Mouse (Mus musculus) adrenal gland, adult 2 months (tissue): ENCODE measurements at regions not wholly inside any gene's neighbourhood (a gene's known extent, or its start where the extent isn't known, plus 50 kb on each side); places are given as distances from the start of the nearest gene placed in this dataset.
"Not testable (repeated sequence)": the region's sequence is repeated elsewhere in the genome, so short reads cannot be mapped to it uniquely, and the experiment has no call there.

Experiments used
- DNase-seq: peaks from one replicate; pipeline ENCODE4 v3.0.0; 2021

DNA sequence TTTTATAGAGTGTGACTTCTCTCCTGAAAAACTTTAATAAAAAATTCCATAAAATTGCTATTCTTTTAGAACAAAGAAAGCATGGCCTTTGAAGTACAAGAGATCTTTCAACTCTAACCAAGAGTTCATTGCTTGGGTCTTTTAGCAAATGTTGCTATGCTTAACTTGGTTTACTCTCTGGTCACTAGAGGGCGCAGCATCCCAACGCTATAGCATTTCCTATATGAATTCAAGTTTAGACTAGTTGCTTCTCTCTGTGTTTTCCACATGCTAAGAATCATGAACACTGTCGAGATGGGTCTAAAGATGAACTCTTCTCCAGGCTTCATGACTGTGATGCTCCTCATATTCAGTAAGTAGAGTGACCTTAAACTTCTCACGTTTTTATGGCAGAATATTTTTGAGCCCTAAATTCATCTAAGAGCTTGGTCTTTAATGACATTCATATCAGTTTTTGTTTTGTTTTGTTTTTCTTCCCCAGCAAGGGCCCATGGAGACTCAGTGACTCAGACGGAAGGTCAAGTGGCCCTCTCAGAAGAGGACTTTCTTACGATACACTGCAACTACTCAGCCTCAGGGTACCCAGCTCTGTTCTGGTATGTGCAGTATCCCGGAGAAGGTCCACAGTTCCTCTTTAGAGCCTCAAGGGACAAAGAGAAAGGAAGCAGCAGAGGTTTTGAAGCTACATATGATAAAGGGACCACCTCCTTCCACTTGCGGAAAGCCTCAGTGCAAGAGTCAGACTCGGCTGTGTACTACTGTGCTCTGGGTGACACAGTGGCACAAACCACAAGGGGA, 823.2 kb upstream of the Olfr1507 start:
- not testable (repeated sequence) for DNase-seq

DNA sequence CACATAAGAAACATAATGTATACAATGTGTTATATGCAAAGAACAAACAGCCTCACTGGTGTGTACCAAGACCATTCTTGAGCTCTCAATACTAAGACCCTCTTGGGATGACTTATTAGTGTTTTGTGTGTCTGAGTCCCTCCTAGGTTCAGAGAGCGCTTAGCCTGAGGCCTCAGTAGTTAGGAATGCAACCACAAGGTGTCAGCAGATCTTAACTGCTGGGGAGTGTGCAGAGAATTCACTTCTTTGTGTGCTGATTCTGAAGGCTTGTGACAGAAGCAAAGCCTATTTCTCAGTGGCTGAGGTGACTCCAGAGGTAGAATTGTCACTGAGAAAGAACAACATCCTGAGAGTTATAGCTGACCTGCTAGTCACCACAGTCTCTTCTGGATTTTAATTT, 816.9 kb upstream of the Olfr1507 start:
- not testable (repeated sequence) for DNase-seq

- not testable (repeated sequence) for DNase-seq
Measured at GRCm38 (mm10) chr14:53303179-53303578, 807.6 kb upstream of the Olfr1507 start.

- not testable (repeated sequence) for DNase-seq
Measured at GRCm38 (mm10) chr14:53302491-53302829, 806.9 kb upstream of the Olfr1507 start.

DNA sequence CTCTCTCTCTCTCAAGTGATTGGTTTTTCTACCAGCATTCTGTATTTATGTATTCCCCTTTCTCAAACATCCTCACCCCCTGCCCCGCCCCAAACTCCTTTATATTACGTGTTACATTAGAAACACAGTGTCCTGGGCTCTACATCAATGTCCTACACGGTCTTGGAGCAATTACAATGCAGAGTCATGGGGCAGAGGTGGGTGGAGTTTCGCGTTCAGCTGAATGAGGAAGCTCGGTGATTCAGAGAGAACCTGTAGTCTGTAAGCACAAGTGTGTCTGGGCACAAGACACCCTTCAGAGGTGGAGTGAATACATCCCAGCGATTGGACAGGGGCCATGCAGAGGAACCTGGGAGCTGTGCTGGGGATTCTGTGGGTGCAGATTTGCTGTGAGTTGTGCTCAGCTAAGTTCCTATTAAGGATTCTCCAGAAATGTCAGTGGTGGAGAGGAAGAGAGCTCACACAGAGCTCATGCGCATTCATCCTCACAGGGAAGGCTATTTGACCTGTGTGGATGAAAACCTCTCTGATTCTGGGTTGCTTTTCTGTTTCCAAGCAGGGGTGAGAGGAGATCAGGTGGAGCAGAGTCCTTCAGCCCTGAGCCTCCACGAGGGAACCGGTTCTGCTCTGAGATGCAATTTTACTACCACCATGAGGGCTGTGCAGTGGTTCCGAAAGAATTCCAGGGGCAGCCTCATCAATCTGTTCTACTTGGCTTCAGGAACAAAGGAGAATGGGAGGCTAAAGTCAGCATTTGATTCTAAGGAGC, 806.4 kb upstream of the Olfr1507 start:
- DNase-seq, result not testable (repeated sequence)

DNA sequence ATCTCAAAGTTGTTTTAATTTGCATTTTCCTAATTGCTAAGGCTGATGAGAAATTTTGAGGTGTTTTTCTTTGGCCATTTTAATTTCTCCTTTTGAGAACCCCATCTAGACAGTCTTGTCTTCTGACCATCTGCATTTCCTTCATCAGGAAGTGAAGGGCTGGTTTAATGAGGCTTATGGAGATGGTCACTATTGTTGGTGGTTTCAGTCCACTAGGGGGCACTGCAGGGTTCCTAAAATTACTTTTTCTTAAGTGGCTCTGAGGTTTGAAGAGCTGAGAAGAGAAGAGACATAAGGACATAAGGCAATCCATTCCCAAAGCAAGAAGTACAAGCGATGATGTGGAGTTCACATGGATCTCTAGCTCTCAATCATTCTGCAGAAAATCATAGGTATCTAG, 805.6 kb upstream of the Olfr1507 start:
- not testable (repeated sequence) for DNase-seq

GRCm38 (mm10) chr14:53299735-53300134, 804.2 kb upstream of the Olfr1507 start:
- not testable (repeated sequence) for DNase-seq

DNA sequence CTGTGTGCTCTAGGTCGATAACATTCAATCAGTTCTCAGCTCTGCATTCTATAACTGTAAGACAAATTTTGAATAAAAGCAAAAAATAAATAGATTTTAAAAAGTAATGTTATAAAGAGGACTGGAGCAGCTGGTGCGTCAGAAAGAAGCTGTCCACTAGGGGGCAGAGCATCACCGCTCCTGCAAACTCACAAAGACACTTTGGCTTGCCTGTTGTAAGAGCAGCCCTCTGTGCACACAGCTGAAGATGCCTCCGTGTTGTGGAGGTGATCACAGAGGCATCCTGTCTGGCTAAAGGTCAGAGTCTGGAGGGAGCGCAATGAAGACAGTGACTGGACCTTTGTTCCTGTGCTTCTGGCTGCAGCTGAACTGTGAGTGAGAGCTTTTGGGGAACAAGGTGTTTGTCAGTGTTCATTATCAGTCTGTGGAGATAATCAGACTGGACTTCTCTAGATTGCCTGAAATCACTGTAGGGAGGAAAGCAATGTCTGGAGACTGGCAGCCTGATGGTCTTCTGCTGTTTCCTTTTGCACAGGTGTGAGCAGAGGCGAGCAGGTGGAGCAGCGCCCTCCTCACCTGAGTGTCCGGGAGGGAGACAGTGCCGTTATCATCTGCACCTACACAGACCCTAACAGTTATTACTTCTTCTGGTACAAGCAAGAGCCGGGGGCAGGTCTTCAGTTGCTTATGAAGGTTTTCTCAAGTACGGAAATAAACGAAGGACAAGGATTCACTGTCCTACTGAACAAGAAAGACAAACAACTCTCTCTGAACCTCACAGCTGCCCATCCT, 788.0 kb upstream of the Olfr1507 start:
- DNase-seq, result not testable (repeated sequence)

DNA sequence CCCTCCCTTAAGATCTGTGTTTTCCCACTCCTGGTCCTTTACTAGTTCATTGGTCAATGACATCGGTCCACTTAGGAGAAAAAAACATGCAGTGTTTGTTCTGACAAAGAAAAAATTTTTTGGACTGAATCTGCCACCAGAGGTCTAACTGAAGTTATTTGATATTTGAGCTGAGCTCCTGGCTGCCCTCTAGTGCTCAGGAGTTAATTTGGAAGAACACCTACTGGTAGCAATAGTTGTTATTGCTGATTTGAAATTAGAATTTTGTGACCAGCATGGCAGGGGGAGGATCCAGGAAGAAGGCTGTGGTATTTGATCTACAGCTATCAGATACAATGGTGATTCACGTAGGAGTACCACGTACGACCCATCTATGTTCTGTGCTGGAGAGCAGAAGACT, 777.7 kb upstream of the Olfr1507 start:
- DNase-seq, result not testable (repeated sequence)

DNA sequence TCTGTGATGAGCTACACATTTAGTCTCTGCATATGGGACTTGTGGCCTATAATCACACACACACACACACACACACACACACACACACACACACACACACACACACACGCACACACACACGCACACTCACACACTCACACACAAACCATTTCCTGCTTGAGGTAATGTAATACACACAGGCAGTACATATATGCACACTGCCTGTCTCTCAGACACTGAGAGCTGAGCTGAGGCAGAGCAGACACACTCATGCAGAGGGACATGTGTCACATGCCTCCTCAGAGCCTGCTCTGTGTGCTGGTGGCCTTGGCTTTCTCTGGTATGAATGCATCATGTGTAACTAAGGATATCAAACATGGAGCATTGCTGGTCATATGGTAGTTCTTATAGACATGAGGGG, 772.1 kb upstream of the Olfr1507 start:
- not testable (repeated sequence) for DNase-seq

GRCm38 (mm10) chr14:53255962-53256361, 760.4 kb upstream of the Olfr1507 start:
- DNase-seq, result not testable (repeated sequence)

- DNase-seq, result not testable (repeated sequence)
Measured at GRCm38 (mm10) chr14:53253470-53253869, 757.9 kb upstream of the Olfr1507 start.

- DNase-seq, result not testable (repeated sequence)
Measured at GRCm38 (mm10) chr14:53231142-53231541, 735.6 kb upstream of the Olfr1507 start.

DNA sequence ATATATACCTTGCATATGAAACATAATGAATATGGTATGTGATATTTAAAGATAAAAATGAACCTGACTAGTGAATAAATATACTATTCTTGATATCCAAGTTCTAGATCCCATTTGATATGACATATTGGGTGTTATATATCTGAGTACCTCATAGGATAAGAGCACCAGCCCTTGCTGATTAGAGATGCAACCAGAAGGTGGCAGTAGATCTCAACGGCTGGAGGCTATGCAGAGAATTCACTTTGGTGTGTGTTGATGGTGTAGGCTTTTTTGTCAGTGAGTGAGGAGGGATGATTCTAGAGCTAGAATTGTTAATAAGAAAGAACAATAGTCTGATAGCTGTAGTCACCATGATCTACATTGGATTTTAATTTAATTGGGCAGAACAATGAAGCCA, 729.2 kb upstream of the Olfr1507 start:
- DNase-seq, result not testable (repeated sequence)

DNA sequence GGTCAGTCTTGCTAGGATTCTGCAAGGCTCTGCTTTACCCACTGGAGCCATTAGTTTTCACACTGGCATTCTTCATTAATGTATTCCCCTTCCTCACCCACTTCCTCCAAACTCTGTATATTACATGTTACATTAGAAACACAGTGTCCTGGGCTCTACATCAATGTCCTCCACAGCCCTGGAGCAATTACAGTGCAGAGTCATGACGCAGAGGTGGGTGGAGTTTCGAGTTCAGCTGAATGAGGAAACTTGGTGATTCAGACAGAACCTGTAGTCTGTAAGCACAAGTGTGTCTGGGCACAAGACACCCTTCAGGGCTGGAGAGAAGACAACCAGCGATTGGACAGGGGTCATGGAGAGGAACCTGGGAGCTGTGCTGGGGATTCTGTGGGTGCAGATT, 715.0 kb upstream of the Olfr1507 start:
- DNase-seq, result not testable (repeated sequence)

- not testable (repeated sequence) for DNase-seq
Measured at GRCm38 (mm10) chr14:53209258-53209657, 713.7 kb upstream of the Olfr1507 start.

DNA sequence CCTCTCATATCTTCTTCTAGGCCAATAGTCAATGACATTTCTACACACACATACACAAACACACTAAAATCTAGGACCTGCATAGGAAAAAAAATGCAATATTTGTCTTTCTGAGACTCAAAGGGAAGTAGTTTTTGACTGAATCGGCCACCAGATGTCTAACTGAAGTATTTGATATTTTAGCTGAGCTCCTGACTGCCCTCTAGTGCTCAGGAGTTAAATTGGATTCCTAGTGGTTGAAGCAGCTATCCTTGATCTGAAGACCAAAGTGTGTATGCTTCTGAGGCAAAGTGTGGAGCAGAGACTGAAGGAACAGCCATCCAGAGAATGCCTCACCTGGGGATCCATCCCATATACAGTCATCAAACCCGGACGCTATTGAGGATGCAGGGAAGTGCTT, 695.4 kb upstream of the Olfr1507 start:
- not testable (repeated sequence) for DNase-seq

- DNase-seq, result not testable (repeated sequence)
Measured at GRCm38 (mm10) chr14:53174099-53174498, 678.5 kb upstream of the Olfr1507 start.

DNA sequence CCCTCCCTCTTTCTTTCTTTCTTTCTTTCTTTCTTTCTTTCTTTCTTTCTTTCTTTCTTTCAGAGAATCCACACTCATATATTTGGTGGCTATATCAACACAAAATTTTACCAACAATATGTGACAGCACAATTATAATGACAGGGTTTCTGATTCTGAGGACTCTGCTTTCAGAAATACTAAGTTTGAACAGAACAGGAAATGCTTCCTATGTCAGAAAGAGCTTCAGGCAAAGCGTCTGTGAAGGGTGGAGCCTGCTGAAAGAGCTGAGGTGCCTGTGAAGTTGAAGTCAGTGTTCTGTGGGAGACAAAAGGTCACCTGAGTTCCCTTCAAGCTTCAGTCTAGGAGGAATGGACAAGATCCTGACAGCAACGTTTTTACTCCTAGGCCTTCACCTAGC, 670.8 kb upstream of the Olfr1507 start:
- DNase-seq, result not testable (repeated sequence)

GRCm38 (mm10) chr14:53159012-53159411, 663.5 kb upstream of the Olfr1507 start:
- not testable (repeated sequence) for DNase-seq

- DNase-seq, result not testable (repeated sequence)
Measured at GRCm38 (mm10) chr14:53134783-53135182, 639.2 kb upstream of the Olfr1507 start.

DNA sequence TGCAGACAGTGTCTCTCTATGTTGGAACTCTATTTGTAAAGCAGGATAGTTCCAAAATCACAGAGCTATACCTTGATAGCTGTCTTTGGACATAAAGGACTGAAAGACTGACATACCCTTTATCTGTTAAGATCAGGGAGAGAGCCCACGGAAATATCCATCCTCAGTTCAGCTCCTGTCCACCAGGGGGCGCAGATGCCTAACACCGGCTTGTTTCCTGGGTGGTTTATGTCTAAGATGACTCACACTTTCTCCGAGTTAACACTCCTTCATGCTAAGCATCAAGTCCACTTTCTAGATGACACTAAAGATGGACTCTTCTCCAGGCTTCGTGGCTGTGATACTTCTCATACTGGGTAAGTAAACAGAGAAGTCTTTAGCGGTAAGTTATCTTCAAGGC, 636.8 kb upstream of the Olfr1507 start:
- peak; percentile 20 for DNase-seq
